Mouse (Mus musculus) adipocyte (in vitro differentiated cells): ENCODE measurements at regions not wholly inside any gene's neighbourhood (a gene's known extent, or its start where the extent isn't known, plus 50 kb on each side); places are given as distances from the start of the nearest gene placed in this dataset.
A peak's percentile ranks its signal among the peaks of the same experiment; 100 is the strongest.

Source experiments
- DNase-seq: peaks from one replicate; pipeline ENCODE4 v3.0.0-alpha.2; 2016; ENCODE audit warnings: low spot score

GRCm38 (mm10) chr15:41154551-41155151, 1020.5 kb downstream of the 9330182O14Rik start:
- no peak for DNase-seq

GRCm38 (mm10) chr15:41155169-41155638, 1021.0 kb downstream of the 9330182O14Rik start:
- no peak for DNase-seq

GRCm38 (mm10) chr15:41157802-41158201, 1023.6 kb downstream of the 9330182O14Rik start:
- no peak for DNase-seq

GRCm38 (mm10) chr15:41162268-41162667, 1028.1 kb downstream of the 9330182O14Rik start:
- no peak for DNase-seq

DNA sequence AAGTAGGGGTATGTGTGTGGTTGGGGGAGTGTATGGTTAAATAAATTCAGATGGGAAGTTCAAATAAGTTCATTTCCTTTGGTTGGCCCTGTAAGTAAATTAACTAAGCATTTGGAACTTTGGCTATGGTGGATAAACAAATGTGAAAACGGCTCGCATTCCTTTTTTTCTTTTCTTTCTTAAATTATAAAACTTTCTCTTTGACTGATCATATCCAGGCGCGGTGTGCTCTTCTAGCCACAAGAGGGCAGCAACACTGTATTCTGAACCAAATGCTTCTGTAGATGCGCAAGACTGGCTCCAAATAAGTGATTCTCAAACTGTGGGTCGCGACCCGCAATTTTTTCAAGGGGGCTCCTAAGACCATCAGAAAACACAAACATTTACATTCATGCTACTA, 1028.6 kb downstream of the 9330182O14Rik start:
- peak; percentile 68 for DNase-seq

DNA sequence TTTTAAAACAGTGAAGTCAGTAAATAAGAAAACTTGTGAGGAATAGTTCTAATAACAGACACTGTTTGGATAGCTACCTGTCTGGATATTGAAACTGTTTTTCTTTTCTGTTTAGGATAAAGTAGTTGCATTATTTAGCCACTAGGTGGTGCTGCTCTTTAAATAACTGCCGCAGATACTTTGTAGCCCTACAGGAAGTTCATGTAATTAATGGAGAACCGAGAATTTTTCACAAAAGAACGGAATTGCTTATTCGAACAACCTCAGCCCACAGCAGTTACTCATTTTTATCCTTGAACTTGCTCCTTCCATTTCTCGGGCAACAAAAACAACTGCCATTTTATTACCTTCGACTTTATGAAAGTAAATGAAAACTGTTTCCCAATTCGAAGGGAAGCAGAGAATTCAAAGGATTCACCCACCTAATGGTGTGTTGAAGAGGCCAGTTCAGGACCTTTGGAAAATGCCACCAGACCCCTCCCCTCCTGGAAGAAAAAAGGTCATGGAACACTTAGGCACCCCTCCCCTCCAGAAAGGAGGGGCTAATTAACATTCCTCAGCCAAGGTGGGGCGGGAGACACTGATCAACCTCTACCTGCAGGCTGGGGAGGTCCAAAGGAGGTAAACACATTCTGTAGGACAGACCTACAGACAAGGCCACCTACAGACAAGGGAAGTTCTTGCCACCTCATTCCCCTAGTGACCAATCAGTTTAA, 1029.6 kb downstream of the 9330182O14Rik start:
- peak; percentile 66 for DNase-seq

DNA sequence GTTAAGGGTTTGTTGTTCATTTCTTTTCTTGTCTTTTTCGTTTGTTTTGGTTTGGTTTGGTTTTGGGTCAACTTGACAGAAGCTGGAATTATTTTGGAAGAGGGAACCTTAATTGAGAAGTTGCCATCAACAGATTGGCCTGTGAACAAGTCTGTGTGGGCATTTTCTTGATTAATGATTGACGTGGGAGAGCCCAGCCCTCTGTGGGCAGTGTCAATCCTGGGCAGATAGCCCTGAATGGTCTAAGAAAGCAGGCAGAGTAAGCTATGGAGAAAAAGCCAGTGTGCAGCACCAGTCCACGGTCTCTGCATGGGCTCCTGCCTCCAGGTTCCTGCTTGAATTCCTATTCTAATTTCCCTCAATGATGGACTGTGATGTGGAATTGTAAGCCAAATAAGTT, 1031.4 kb downstream of the 9330182O14Rik start:
- no peak for DNase-seq

DNA sequence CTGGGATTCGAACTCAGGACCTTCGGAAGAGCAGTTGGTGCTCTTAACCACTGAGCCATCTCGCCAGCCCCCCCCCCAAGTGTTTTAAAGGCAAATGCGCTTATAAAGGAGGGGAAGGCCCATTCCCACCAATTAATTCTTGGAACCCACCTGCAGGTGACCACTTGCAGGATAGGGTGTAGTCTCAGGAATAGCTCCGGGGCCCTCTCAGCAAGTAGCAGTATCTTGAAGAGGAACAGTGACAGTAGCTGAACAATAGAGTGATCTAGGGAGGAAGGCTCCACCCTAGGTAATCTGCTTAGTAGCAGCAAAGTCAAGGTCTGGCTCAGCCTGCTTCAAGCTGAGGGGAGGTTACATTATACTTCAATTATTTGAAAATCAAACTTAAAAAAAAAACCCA, 1056.6 kb downstream of the 9330182O14Rik start:
- DNase-seq = no peak

DNA sequence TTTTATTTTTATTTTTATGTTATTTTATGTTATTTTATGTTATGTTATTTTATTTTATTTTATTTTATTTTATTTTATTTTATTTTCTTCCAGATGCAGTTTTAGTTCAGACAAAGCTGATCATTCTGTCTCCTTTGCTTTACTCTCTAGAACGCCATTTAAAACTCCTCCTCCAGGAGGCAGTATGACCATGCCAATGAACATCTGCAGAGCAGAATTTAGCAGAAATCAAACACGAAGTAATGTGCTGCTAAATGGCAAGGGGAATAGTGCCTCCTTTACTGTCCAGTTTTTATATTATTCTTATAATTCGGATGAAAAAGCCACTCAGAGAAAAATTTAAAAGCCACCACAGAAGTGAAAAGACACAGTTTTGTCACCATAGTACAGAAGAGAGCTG, 1059.1 kb downstream of the 9330182O14Rik start:
- DNase-seq = peak; percentile 88

DNA sequence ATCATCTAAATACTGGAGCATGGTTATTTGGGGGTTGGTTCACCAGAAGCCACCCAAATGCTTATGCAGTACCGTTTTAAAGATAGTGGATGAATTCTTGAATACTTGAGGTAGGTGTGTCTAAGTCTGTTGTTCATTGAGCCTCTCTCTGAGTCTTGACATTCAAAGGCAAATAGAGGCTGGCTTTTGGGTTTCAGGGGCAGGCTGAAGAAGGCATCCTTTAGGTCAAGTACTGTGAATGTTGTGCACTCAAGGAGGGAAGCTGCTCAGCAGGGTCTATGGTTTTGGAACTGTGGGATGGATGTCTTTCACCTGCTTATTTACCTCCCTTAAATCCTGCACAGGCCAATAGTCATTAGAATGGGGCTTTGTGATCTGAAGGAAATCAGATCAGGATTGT, 1089.6 kb downstream of the 9330182O14Rik start:
- DNase-seq = no peak

GRCm38 (mm10) chr15:41232406-41233060, 1098.4 kb downstream of the 9330182O14Rik start:
- no peak for DNase-seq
